Mouse (Mus musculus): ENCODE results near the gene Myo1e. TPM values are rescaled to one million over a fixed set of nuclear protein-coding genes. Genes with fewer than 3 reads are reported as not detected.

Myo1e gene
- polyA plus RNA-seq, 1 experiment from 2014 or later = 10.7 TPM

GRCm38 (mm10) chr9:70232044-70233010 is 25.2 kb downstream of the Myo1e start:
- DNase-seq (ENCODE audit: low spot score) = no peak
- Histone ChIP-seq H3K27ac (ENCODE audit: low read depth, low read length) (no peak overlapping the region), H3K4me2 (ENCODE audit: low read depth) (no peak overlapping the region), H3K9me3 (ENCODE audit: control insufficient read depth, low read length) (no peaks in the 10 kb centered on the region), H3K36me3 (ENCODE audit: control insufficient read depth, insufficient read depth, low read length) (no peaks in the 10 kb centered on the region), H3K9ac (ENCODE audit: low read length) (no peak overlapping the region), H3K4me3 (ENCODE audit: low read depth, low read length) (no peak overlapping the region), H3K4me1 (ENCODE audit: control insufficient read depth, insufficient read depth, low read length) (no peaks in the 10 kb centered on the region), H3K27me3 (ENCODE audit: control insufficient read depth, insufficient read depth, low read length) (no peaks in the 10 kb centered on the region)
- ATAC-seq (ENCODE audit: insufficient read depth, low FRiP score, low TSS enrichment) = no peak
- 87% methylated on average over 10 of the region's 10 CpGs for WGBS

GRCm38 (mm10) chr9:70237136-70237535 is 30.0 kb downstream of the Myo1e start:
- no peak for ATAC-seq (ENCODE audit: insufficient read depth, low FRiP score, low TSS enrichment)
- Histone ChIP-seq H3K36me3 (ENCODE audit: control insufficient read depth, insufficient read depth, low read length) (no peaks in the 10 kb centered on the region), H3K9ac (ENCODE audit: low read length) (no peak overlapping the region), H3K9me3 (ENCODE audit: control insufficient read depth, low read length) (no peaks in the 10 kb centered on the region), H3K27ac (ENCODE audit: low read depth, low read length) (no peak overlapping the region), H3K4me2 (ENCODE audit: low read depth) (no peak overlapping the region), H3K4me3 (ENCODE audit: low read depth, low read length) (no peak overlapping the region), H3K4me1 (ENCODE audit: control insufficient read depth, insufficient read depth, low read length) (no peaks in the 10 kb centered on the region), H3K27me3 (ENCODE audit: control insufficient read depth, insufficient read depth, low read length) (no peaks in the 10 kb centered on the region)
- whole genome bisulfite sequencing = 87% methylated on average over 3 of the region's 3 CpGs
- no peak for DNase-seq (ENCODE audit: low spot score)

- H3K9me3 ChIP-seq (ENCODE audit: control insufficient read depth, low read length) = no peaks in the 10 kb centered on the region
- H3K4me2 ChIP-seq (ENCODE audit: low read depth) = no peak overlapping the region
- H3K4me1 ChIP-seq (ENCODE audit: control insufficient read depth, insufficient read depth, low read length) = no peaks in the 10 kb centered on the region
- no peak overlapping the region for H3K9ac ChIP-seq (ENCODE audit: low read length)
- H3K27ac ChIP-seq (ENCODE audit: low read depth, low read length) = no peak overlapping the region
- ATAC-seq (ENCODE audit: insufficient read depth, low FRiP score, low TSS enrichment) (no peak), DNase-seq (ENCODE audit: low spot score) (no peak)
- H3K4me3 ChIP-seq (ENCODE audit: low read depth, low read length) = no peak overlapping the region
- H3K27me3 ChIP-seq (ENCODE audit: control insufficient read depth, insufficient read depth, low read length) = no peaks in the 10 kb centered on the region
- 45% methylated on average over 2 of the region's 2 CpGs for WGBS
- H3K36me3 ChIP-seq (ENCODE audit: control insufficient read depth, insufficient read depth, low read length) = no peaks in the 10 kb centered on the region
Measured at GRCm38 (mm10) chr9:70237561-70237960, 30.4 kb downstream of the Myo1e start.

- no peaks in the 10 kb centered on the region for H3K27me3 ChIP-seq (ENCODE audit: control insufficient read depth, insufficient read depth, low read length)
- H3K4me1 ChIP-seq (ENCODE audit: control insufficient read depth, insufficient read depth, low read length) = no peaks in the 10 kb centered on the region
- no peak overlapping the region for H3K4me3 ChIP-seq (ENCODE audit: low read depth, low read length)
- no peaks in the 10 kb centered on the region for H3K9me3 ChIP-seq (ENCODE audit: control insufficient read depth, low read length)
- H3K9ac ChIP-seq (ENCODE audit: low read length) = no peak overlapping the region
- H3K27ac ChIP-seq (ENCODE audit: low read depth, low read length) = no peak overlapping the region
- WGBS = 90% methylated on average over 6 of the region's 6 CpGs
- no peaks in the 10 kb centered on the region for H3K36me3 ChIP-seq (ENCODE audit: control insufficient read depth, insufficient read depth, low read length)
- DNase-seq (ENCODE audit: low spot score) (no peak), ATAC-seq (ENCODE audit: insufficient read depth, low FRiP score, low TSS enrichment) (no peak)
- H3K4me2 ChIP-seq (ENCODE audit: low read depth) = no peak overlapping the region
Measured at GRCm38 (mm10) chr9:70238391-70238790, 31.2 kb downstream of the Myo1e start.

- H3K27ac ChIP-seq (ENCODE audit: low read depth, low read length) = no peak overlapping the region
- no peak overlapping the region for H3K4me3 ChIP-seq (ENCODE audit: low read depth, low read length)
- no peaks in the 10 kb centered on the region for H3K27me3 ChIP-seq (ENCODE audit: control insufficient read depth, insufficient read depth, low read length)
- H3K36me3 ChIP-seq (ENCODE audit: control insufficient read depth, insufficient read depth, low read length) = no peaks in the 10 kb centered on the region
- no peak overlapping the region for H3K4me2 ChIP-seq (ENCODE audit: low read depth)
- no peaks in the 10 kb centered on the region for H3K4me1 ChIP-seq (ENCODE audit: control insufficient read depth, insufficient read depth, low read length)
- DNase-seq (ENCODE audit: low spot score) = no peak
- no peak overlapping the region for H3K9ac ChIP-seq (ENCODE audit: low read length)
- no peaks in the 10 kb centered on the region for H3K9me3 ChIP-seq (ENCODE audit: control insufficient read depth, low read length)
- 84% methylated on average over 3 of the region's 3 CpGs for WGBS
- no peak for ATAC-seq (ENCODE audit: insufficient read depth, low FRiP score, low TSS enrichment)
Measured at GRCm38 (mm10) chr9:70239229-70239628, 32.1 kb downstream of the Myo1e start.

- H3K9ac ChIP-seq (ENCODE audit: low read length) = no peak overlapping the region
- DNase-seq (ENCODE audit: low spot score) = no peak
- H3K4me3 ChIP-seq (ENCODE audit: low read depth, low read length) = no peak overlapping the region
- H3K36me3 ChIP-seq (ENCODE audit: control insufficient read depth, insufficient read depth, low read length) = no peaks in the 10 kb centered on the region
- 77% methylated on average over 16 of the region's 16 CpGs for WGBS
- H3K4me1 ChIP-seq (ENCODE audit: control insufficient read depth, insufficient read depth, low read length) = no peaks in the 10 kb centered on the region
- H3K9me3 ChIP-seq (ENCODE audit: control insufficient read depth, low read length) = no peaks in the 10 kb centered on the region
- H3K27me3 ChIP-seq (ENCODE audit: control insufficient read depth, insufficient read depth, low read length) = no peaks in the 10 kb centered on the region
- no peak overlapping the region for H3K27ac ChIP-seq (ENCODE audit: low read depth, low read length)
- ATAC-seq (ENCODE audit: insufficient read depth, low FRiP score, low TSS enrichment) = no peak
- H3K4me2 ChIP-seq (ENCODE audit: low read depth) = no peak overlapping the region
Measured at GRCm38 (mm10) chr9:70240703-70241410, 33.7 kb downstream of the Myo1e start.

GRCm38 (mm10) chr9:70241411-70241961 is 34.3 kb downstream of the Myo1e start:
- no peak for DNase-seq (ENCODE audit: low spot score)
- ATAC-seq (ENCODE audit: insufficient read depth, low FRiP score, low TSS enrichment) = no peak
- Histone ChIP-seq H3K4me3 (ENCODE audit: low read depth, low read length) (no peak overlapping the region), H3K27me3 (ENCODE audit: control insufficient read depth, insufficient read depth, low read length) (no peaks in the 10 kb centered on the region), H3K9me3 (ENCODE audit: control insufficient read depth, low read length) (no peaks in the 10 kb centered on the region), H3K36me3 (ENCODE audit: control insufficient read depth, insufficient read depth, low read length) (no peaks in the 10 kb centered on the region), H3K4me2 (ENCODE audit: low read depth) (no peak overlapping the region), H3K27ac (ENCODE audit: low read depth, low read length) (no peak overlapping the region), H3K4me1 (ENCODE audit: control insufficient read depth, insufficient read depth, low read length) (no peaks in the 10 kb centered on the region), H3K9ac (ENCODE audit: low read length) (no peak overlapping the region)
- WGBS = 75% methylated on average over 8 of the region's 8 CpGs

GRCm38 (mm10) chr9:70242112-70242862 is 35.1 kb downstream of the Myo1e start:
- H3K27me3 ChIP-seq (ENCODE audit: control insufficient read depth, insufficient read depth, low read length) = no peaks in the 10 kb centered on the region
- no peak overlapping the region for H3K27ac ChIP-seq (ENCODE audit: low read depth, low read length)
- no peak overlapping the region for H3K9ac ChIP-seq (ENCODE audit: low read length)
- ATAC-seq (ENCODE audit: insufficient read depth, low FRiP score, low TSS enrichment) (no peak), DNase-seq (ENCODE audit: low spot score) (no peak)
- no peaks in the 10 kb centered on the region for H3K36me3 ChIP-seq (ENCODE audit: control insufficient read depth, insufficient read depth, low read length)
- H3K4me2 ChIP-seq (ENCODE audit: low read depth) = no peak overlapping the region
- H3K4me3 ChIP-seq (ENCODE audit: low read depth, low read length) = no peak overlapping the region
- H3K4me1 ChIP-seq (ENCODE audit: control insufficient read depth, insufficient read depth, low read length) = no peaks in the 10 kb centered on the region
- no peaks in the 10 kb centered on the region for H3K9me3 ChIP-seq (ENCODE audit: control insufficient read depth, low read length)
- 85% methylated on average over 4 of the region's 4 CpGs for WGBS
